Mouse (Mus musculus): Measurements from ENCODE around the gene Myh2.

DNA sequence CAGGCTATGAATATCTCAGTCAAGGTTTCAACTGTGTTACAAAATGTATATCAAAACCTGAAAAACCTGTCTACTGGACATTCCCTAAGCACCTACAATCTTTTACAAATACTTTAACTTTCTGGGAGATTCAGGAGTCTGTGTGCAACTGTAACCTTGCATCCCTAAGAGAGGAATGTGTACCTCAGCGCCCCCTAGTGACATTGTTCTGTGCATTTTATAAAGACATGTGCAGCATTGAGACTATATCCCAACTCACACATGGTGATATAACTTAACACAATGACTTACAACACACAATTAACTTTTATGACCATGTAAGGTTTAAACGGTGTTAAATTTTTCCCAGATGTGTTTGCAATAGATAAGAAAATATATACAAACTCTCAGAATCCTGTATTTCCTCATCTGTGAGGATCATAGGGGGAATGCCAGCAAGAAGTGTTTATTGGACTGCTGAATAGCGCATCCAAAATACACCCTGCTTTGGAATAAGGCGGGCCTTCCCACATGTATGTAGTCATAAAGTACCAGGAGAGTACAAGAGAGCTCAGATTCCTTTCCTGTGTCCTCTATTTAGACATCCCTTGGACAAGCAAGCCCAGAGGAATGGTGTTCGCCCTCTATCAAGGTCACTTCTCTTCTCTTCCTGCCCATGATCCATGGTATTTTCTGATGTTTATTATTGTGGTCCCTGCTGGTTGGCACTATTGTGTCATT lies 65.0 kb downstream of the Myh2 start:
- TF ChIP-seq POLR2A (IDR thresholded peaks at IDR 0.05; ENCODE audit: borderline replicate concordance, control insufficient read depth, low read depth, low read length) (no peak), CTCF (IDR thresholded peaks at IDR 0.05; ENCODE audit: control insufficient read depth, insufficient read depth, low read length) (no peak)
